8 mouse cellular contexts compared by ENCODE assay signal in the genomic region with DNA sequence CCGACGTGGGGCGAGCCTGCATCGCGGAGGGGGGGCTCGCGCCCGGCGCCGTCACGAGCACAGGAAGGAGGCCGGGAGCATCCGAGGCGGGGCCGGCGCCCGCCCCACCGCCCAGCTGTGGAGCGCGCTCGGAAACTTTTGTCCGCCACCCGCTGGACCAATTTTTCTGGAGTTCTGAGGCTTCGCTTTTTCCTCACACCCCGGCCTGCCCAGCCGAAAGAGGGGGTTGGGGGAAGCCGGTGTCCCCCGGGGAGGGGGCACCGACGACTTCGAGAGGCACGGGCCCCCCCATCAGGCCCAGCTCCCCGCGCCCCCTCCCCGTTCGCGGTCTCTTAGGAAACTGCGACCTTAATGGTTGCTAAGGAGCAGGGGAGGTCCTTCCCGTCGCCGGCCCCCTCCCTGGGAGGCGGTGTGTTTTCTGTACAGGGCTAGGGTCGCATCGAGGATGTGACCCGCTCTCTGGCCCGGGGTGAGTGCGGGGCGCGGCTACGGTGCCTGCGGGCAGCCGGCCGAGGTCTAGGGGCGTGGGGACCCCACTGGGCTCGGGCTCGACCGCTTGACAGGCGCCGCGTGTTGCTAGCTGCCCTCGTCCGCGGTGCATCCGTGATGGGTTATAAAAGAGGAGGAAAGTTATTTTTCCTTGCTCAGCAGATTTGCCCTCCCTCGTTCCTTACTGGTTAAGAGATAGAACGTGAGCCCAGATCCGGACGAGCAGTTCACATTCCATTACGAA. TPM values are rescaled to one million over a fixed set of nuclear protein-coding genes. Genes with fewer than 3 reads are reported as not detected.
DNase-seq lines count a peak whose midpoint lies in the region; ATAC-seq and TF ChIP-seq lines count a peak whose summit lies in the region.

No protein-coding gene starts in this region.

- no peak for TF ChIP-seq POLR2A in kidney, adult 2 months (IDR thresholded peaks at IDR 0.05; ENCODE audit: low read depth, low read length)

- peak; percentile 19 for DNase-seq in right cerebral cortex, adult 18-20 months
- DNase-seq in right cerebral cortex, postnatal 36 days (ENCODE audit: low spot score in 2 of 2), result no peak
- DNase-seq in embryo, embryonic 11 days, result peak; percentile 81
- DNase-seq in heart, adult 8-10 months (ENCODE audit: low spot score), result peak; percentile 63
- DNase-seq in kidney, adult 2 months, result peak; percentile 81
- peak; percentile 32 for DNase-seq in ovary, postnatal 14 days (ENCODE audit: low spot score)
- peak; percentile 86 for DNase-seq in thymus, postnatal 4 days

- ATAC-seq in lung, embryonic 16.5 days (ENCODE audit: low read depth), result peak; percentile 77

- H3K27me3 ChIP-seq in kidney, adult 2 months (replicated peaks; ENCODE audit: control insufficient read depth, insufficient read depth, low read length), result no peaks in the 10 kb centered on the region
- no peaks in the 10 kb centered on the region for H3K27me3 ChIP-seq in lung, embryonic 16.5 days (ENCODE audit: control insufficient read depth, insufficient read depth, low read depth, low read length)

- H3K4me1 ChIP-seq in kidney, adult 2 months (ENCODE audit: control insufficient read depth, insufficient read depth, low read length), result peaks cover 21% of the 10 kb centered on the region
- H3K4me1 ChIP-seq in lung, embryonic 16.5 days (replicated peaks; ENCODE audit: control insufficient read depth, insufficient read depth, low read length), result peaks cover 40% of the 10 kb centered on the region

- TF ChIP-seq CTCF in kidney, adult 2 months (conservative IDR thresholded peaks at IDR 0.05; ENCODE audit: insufficient read depth, insufficient read length, low read depth, low read length), result no peak

- WGBS in kidney, adult 2 months, result under 1% methylated on average over 69 of the region's 69 CpGs
- under 1% methylated on average over 60 of the region's 69 CpGs for WGBS in lung, embryonic 16.5 days

- peak overlapping the region; percentile 89 for H3K27ac ChIP-seq in kidney, adult 2 months (ENCODE audit: insufficient read depth, low read depth, low read length)
- peak overlapping the region; percentile 97 for H3K27ac ChIP-seq in lung, embryonic 16.5 days (ENCODE audit: low read length)

- peak overlapping the region; percentile 87 for H3K4me2 ChIP-seq in lung, embryonic 16.5 days (ENCODE audit: low read depth, low read length)

- peak overlapping the region; percentile 93 for H3K9ac ChIP-seq in lung, embryonic 16.5 days (ENCODE audit: low read length)

- peak overlapping the region; percentile 90 for H3K4me3 ChIP-seq in kidney, adult 2 months (ENCODE audit: insufficient read depth, low read depth, low read length)
- H3K4me3 ChIP-seq in lung, embryonic 16.5 days (ENCODE audit: low read length), result peak overlapping the region; percentile 95

- H3K9me3 ChIP-seq in lung, embryonic 16.5 days (ENCODE audit: control insufficient read depth, low read length), result no peaks in the 10 kb centered on the region

- no peaks in the 10 kb centered on the region for H3K36me3 ChIP-seq in kidney, adult 2 months (ENCODE audit: control insufficient read depth, insufficient read depth, low read length)
- no peaks in the 10 kb centered on the region for H3K36me3 ChIP-seq in lung, embryonic 16.5 days (ENCODE audit: control insufficient read depth, insufficient read depth, low read length)

RNA-seq across cellular contexts. Expression of gene Rreb1, which starts 49.2 kb away (rescaled TPM):
- 10 to 100 TPM; 44.5 to 54.0 (median 52.6) TPM for total RNA-seq in heart, adult 8-10 months (2022)
- 16.7 and 18.3 TPM in 2 replicates for polyA plus RNA-seq in kidney, adult 2 months (2012; rRNA removed)
- 17.3 and 20.6 TPM in 2 replicates for polyA plus RNA-seq in lung, embryonic 16.5 days (2015; fragmentation: Nextera tagmentation; extraction: Ambion mirVana)

Comparison
In these comparisons a context has a peak if more than half of its experiments do, and no peak if none do; other contexts are left out.
1. DNase-seq: peak in right cerebral cortex, adult 18-20 months (single experiment), embryo, embryonic 11 days (single experiment), heart, adult 8-10 months (single experiment), kidney, adult 2 months (single experiment), ovary, postnatal 14 days (single experiment) and thymus, postnatal 4 days (single experiment); none in right cerebral cortex, postnatal 36 days (0 of 2).